Mouse (Mus musculus) brain, embryonic 14.5 days (tissue): Measurements from ENCODE around the gene Lrrn4. TPM values are rescaled to one million over a fixed set of nuclear protein-coding genes. Genes with fewer than 3 reads are reported as not detected.

Experiments used
- DNase-seq: peaks from one replicate; pipeline ENCODE4 v3.0.0-alpha.2; 2011; ENCODE audit warnings: low read depth
- CTCF ChIP-seq: fragments of 200-500 bp; IDR thresholded peaks from 2 replicates; pipeline ENCODE4 v1.5.1; 2012; ENCODE audit warnings: inconsistent platforms, mild to moderate bottlenecking, moderate library complexity, borderline replicate concordance; ENCODE audit not compliant: insufficient read depth, insufficient read length; ENCODE audit errors: extremely low read depth
- POLR2A ChIP-seq: fragments of 200-500 bp; IDR thresholded peaks from 2 replicates; pipeline ENCODE4 v1.6.1; 2012; ENCODE audit warnings: mild to moderate bottlenecking, inconsistent platforms, borderline replicate concordance; ENCODE audit not compliant: poor library complexity, insufficient read depth, insufficient read length, severe bottlenecking; ENCODE audit errors: extremely low read depth
- polyA plus RNA-seq: library from polyadenylated mRNA; depleted of rRNA; stranded (reverse); fragments of >200 nt; gene quantifications from 2 replicates; pipeline ENCODE4 v1.2.3, GENCODE M21; 2012; rRNA removed

Gene Lrrn4
- polyA plus RNA-seq = 0.11 and 0.21 TPM in 2 replicates

- DNase-seq = no peak
- TF ChIP-seq CTCF = no peak
- no peak for TF ChIP-seq POLR2A
Measured at GRCm38 (mm10) chr2:132880844-132881645, at the start of gene Lrrn4. Gene Lrrn4, minus strand, starts transcription at chr2:132880891.

- DNase-seq = no peak
- TF ChIP-seq CTCF (no peak), POLR2A (no peak)
Measured at GRCm38 (mm10) chr2:132928999-132929398, 48.3 kb upstream of the Lrrn4 start.

GRCm38 (mm10) chr2:132927871-132928270 lies 47.2 kb upstream of the Lrrn4 start:
- DNase-seq = peak; percentile 6
- TF ChIP-seq CTCF = no peak
- no peak for TF ChIP-seq POLR2A

DNA sequence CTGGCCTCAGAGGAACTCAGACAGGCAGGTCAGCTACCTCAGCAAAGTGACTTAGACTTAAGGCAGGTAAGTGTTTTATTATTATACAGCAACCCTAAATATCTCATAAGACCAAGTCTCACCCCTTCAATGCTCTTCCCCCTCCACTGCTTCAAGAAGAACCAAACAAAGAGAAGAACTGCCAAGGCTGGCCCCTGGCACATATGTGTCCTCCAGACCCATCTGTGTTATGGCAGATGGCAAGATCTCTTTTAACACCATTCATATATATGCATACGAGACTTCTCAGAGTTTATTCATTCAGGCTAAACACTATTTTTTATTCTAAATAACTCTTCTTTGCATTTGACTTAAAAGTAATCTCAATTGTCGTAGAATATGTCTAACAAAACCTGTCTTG lies 46.6 kb upstream of the Lrrn4 start:
- DNase-seq = peak; percentile 72
- TF ChIP-seq POLR2A (no peak), CTCF (no peak)

GRCm38 (mm10) chr2:132923290-132924085 lies 42.8 kb upstream of the Lrrn4 start:
- no peak for DNase-seq
- TF ChIP-seq POLR2A (no peak), CTCF (no peak)

GRCm38 (mm10) chr2:132922076-132922873 lies 41.6 kb upstream of the Lrrn4 start:
- TF ChIP-seq POLR2A (no peak), CTCF (no peak)
- DNase-seq = peak; percentile 13

GRCm38 (mm10) chr2:132914785-132915184 lies 34.1 kb upstream of the Lrrn4 start:
- TF ChIP-seq CTCF (no peak), POLR2A (no peak)
- no peak for DNase-seq

- no peak for TF ChIP-seq POLR2A
- TF ChIP-seq CTCF = peak; percentile 43; the same call in 1 of the 2 replicates
- DNase-seq = peak; percentile 46
Measured at GRCm38 (mm10) chr2:132906763-132907162, 26.1 kb upstream of the Lrrn4 start.

DNA sequence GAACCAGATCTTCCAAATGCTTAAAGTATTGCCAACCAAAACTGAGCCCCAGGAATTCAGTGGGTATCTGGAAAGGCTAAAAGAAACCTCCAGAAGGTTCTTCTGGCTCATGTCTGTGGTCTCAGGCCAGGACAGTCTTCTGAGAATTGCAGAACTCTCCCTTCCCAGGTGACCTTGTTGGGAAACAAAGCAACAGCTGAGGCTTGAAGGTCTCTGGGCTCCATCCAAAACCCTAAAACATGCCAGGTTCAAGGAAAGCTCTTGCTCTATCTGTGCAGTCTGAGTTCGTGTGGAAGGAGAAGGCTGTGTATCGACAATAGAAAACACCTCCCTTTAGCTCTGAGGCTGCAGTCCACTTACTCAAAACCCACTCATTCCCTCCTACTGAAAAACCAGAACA lies 24.3 kb upstream of the Lrrn4 start:
- no peak for DNase-seq
- no peak for TF ChIP-seq POLR2A

DNA sequence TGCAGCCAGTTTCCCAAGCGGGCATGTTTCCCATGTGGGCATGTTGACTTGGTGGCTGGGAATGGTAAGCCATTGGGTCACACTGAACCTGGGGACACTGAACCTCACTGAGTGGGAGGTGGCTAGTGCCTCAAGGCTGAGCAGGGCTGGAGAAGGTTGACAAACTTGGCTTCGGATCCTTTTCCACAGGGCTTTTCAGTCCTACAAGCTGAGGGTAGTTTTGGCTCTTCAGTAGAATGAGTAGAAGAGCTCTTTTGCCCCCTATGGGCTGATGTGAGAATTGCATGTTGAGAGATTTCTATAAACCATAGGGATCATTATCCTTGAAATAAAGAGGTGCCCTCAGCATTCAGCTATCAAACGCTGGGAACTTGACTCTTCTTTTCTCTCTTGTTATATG lies 22.8 kb upstream of the Lrrn4 start:
- peak; percentile 71 for DNase-seq
- TF ChIP-seq POLR2A = no peak
- peak; percentile 54; the same call in 1 of the 2 replicates for TF ChIP-seq CTCF

DNA sequence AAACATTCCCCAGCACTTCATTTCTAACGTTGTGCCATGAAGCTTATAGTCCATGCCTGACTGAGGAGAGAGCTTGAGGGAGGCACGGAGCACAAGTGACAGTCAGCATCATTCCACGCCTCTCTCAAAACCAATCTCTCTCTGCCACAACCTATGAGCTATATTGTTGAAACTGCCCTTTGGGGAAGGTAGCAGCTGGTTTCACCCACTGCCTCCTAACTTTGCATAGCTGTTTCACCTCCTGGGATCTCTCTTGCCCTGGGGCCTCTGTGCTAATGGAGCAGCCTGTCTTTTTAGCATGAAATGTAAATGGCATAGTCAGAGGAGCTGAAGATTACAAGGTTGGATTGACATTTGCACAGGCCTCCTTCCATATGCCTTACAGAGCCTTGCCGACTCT lies 21.4 kb upstream of the Lrrn4 start:
- no peak for TF ChIP-seq POLR2A
- TF ChIP-seq CTCF = no peak
- peak; percentile 30 for DNase-seq

DNA sequence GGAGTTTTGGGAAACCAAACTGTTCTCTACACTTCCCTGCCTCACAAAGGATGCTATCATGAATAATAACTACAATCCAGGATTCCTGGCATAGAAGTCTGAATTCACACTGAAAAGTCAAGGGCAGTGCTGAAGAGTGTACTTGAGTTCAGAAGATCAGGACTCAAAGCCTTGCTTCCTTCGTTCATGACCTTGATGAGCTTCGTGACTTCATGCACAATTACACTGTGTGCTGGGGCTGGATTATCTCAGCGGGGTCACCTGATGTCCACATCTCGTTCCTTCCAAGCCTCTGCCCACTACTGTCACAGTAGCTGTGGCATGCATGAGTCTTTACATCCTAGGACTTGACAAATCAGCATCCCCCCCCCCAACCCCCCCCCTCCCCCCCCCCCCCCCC lies 20.9 kb upstream of the Lrrn4 start:
- TF ChIP-seq POLR2A (no peak), CTCF (no peak)
- no peak for DNase-seq

DNA sequence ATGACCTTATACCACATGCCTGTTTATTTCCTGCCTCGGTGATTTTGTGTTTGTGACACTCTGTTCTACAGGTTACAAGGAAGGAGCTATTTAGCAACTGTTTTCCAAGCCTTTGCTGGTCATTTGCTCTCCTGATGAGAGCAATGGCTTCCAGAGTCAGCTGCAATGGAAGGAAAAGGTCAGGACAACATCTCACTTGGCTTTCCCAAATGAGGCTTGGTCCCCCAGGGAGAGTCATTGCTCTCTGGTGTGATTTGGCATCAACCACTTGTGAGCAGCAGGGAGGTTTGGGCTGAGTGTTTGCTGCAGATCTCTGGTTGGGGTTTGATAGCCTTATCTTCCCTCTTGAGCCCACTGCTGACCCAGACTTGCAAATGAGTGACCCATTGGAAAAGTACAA lies 19.9 kb upstream of the Lrrn4 start:
- no peak for DNase-seq
- TF ChIP-seq CTCF (no peak), POLR2A (no peak)
